In the genomic region with DNA sequence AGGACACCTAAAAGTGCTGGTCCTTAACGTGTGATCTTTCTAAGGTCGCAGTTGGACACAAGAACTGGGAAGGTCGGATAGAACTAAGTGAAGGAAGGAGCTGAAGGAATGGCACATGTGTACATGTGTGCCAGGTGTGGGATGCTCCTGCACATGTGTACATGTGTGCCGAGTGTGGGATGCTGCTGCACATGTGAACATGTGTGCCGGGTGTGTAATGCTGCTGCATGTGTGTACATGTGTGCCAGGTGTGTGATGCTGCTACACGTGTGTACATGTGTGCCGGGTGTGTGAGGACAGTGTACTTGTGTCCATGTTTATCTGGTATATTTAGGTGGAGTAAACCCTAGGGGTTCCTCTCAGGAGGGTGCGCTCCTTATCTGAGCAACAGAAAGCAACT, we compare ENCODE assay signal across 15 mouse cellular contexts. TPM values are rescaled to one million over a fixed set of nuclear protein-coding genes. Genes with fewer than 3 reads are reported as not detected.
DNase-seq lines count a peak whose midpoint lies in the region; ATAC-seq and TF ChIP-seq lines count a peak whose summit lies in the region.
"Had no signal": no experiment of that assay in that cellular context is flagged by ENCODE, and none has a peak within 500 bp of the region (broad histone marks: within the 10 kb centered on the region; RNA-seq: fewer than 3 reads in every experiment).

No protein-coding gene starts in this region.

- no peak for TF ChIP-seq POLR2A in myocyte (IDR thresholded peaks at IDR 0.05; ENCODE audit: insufficient read length, low read depth)

- 90% methylated on average over 8 of the region's 8 CpGs for WGBS in heart, embryonic 12.5 days
- 81% methylated on average over 8 of the region's 8 CpGs for WGBS in liver, embryonic 11.5 days
- 86% methylated on average over 8 of the region's 8 CpGs for WGBS in embryonic facial prominence, embryonic 13.5 days

- H3K9ac ChIP-seq in heart, embryonic 12.5 days = no peak overlapping the region
- 0 out of 2 replicates have a peak overlapping the region, but pooled peaks have one; percentile 0 for H3K9ac ChIP-seq in liver, embryonic 11.5 days (ENCODE audit: low read depth, low read length)
- H3K9ac ChIP-seq in embryonic facial prominence, embryonic 13.5 days = no peak overlapping the region
- H3K9ac ChIP-seq: limb, embryonic 12.5 days; midbrain, embryonic 12.5 days had no signal

- no peak overlapping the region for H3K27ac ChIP-seq in heart, embryonic 12.5 days (ENCODE audit: poor library complexity, severe bottlenecking)
- no peak overlapping the region for H3K27ac ChIP-seq in liver, embryonic 11.5 days (ENCODE audit: low read depth, low read length)
- no peak overlapping the region for H3K27ac ChIP-seq in embryonic facial prominence, embryonic 13.5 days
- H3K27ac ChIP-seq: heart, adult 2 months; limb, embryonic 12.5 days; midbrain, embryonic 12.5 days had no signal

- no peaks in the 10 kb centered on the region for H3K27me3 ChIP-seq in heart, embryonic 12.5 days (replicated peaks)
- H3K27me3 ChIP-seq in liver, embryonic 11.5 days (replicated peaks; ENCODE audit: control insufficient read depth, insufficient read depth, low read length) = no peaks in the 10 kb centered on the region
- no peaks in the 10 kb centered on the region for H3K27me3 ChIP-seq in embryonic facial prominence, embryonic 13.5 days
- no peaks in the 10 kb centered on the region for H3K27me3 ChIP-seq in myocyte (ENCODE audit: control insufficient read depth, insufficient read depth, insufficient read length)
- H3K27me3 ChIP-seq: limb, embryonic 12.5 days; midbrain, embryonic 12.5 days had no signal

- H3K79me2 ChIP-seq in myocyte (ENCODE audit: control insufficient read depth, insufficient read depth) = peaks cover 69% of the 10 kb centered on the region

- no peak overlapping the region for H3K4me3 ChIP-seq in heart, embryonic 12.5 days
- H3K4me3 ChIP-seq in liver, embryonic 11.5 days (ENCODE audit: low read depth, low read length) = peak overlapping the region; percentile 94
- H3K4me3 ChIP-seq in embryonic facial prominence, embryonic 13.5 days = no peak overlapping the region
- no peak overlapping the region for H3K4me3 ChIP-seq in myocyte
- H3K4me3 ChIP-seq: heart, adult 2 months; midbrain, embryonic 12.5 days had no signal

- H3K4me1 ChIP-seq in heart, embryonic 12.5 days (replicated peaks) = peaks cover 61% of the 10 kb centered on the region
- peaks cover 61% of the 10 kb centered on the region for H3K4me1 ChIP-seq in liver, embryonic 11.5 days (replicated peaks; ENCODE audit: control insufficient read depth, insufficient read depth, low read length)
- H3K4me1 ChIP-seq in embryonic facial prominence, embryonic 13.5 days = peaks cover 47% of the 10 kb centered on the region

- H3K9me3 ChIP-seq in heart, embryonic 12.5 days (replicated peaks) = no peaks in the 10 kb centered on the region
- H3K9me3 ChIP-seq in liver, embryonic 11.5 days (ENCODE audit: control insufficient read depth, low read length) = no peaks in the 10 kb centered on the region
- H3K9me3 ChIP-seq in embryonic facial prominence, embryonic 13.5 days = no peaks in the 10 kb centered on the region
- H3K9me3 ChIP-seq: limb, embryonic 12.5 days; midbrain, embryonic 12.5 days had no signal

- H3ac ChIP-seq in myocyte (ENCODE audit: control insufficient read depth, insufficient read length) = no peak overlapping the region

- DNase-seq in heart, postnatal 36 days = no peak
- DNase-seq in liver, embryonic 11.5 days (ENCODE audit: low spot score) = no peak
- DNase-seq in liver = no peak
- DNase-seq: adrenal gland, adult 8-10 months; cerebellum, adult 8-10 months; forebrain, postnatal 0 days; heart, adult 2 months; lung, postnatal 14 days had no signal

- peak overlapping the region; percentile 53; the same call in 1 of the 2 replicates for H3K4me2 ChIP-seq in heart, embryonic 12.5 days
- peak overlapping the region; percentile 59 for H3K4me2 ChIP-seq in liver, embryonic 11.5 days
- peak overlapping the region; percentile 38; the same call in 1 of the 2 replicates for H3K4me2 ChIP-seq in embryonic facial prominence, embryonic 13.5 days
- H3K4me2 ChIP-seq in myocyte (ENCODE audit: low read depth) = no peak overlapping the region

- intact Hi-C loops in heart, postnatal 36 days (cut with DNase I) = loop anchor here (5.0 kb wide), 1 partner anchor 429 kb away; the partner anchor contains the start of gene Pomp

- no peaks in the 10 kb centered on the region for H3K36me3 ChIP-seq in heart, embryonic 12.5 days
- H3K36me3 ChIP-seq in liver, embryonic 11.5 days (ENCODE audit: control insufficient read depth, insufficient read depth, low read length) = no peaks in the 10 kb centered on the region
- no peaks in the 10 kb centered on the region for H3K36me3 ChIP-seq in embryonic facial prominence, embryonic 13.5 days
- no peaks in the 10 kb centered on the region for H3K36me3 ChIP-seq in myocyte (ENCODE audit: control insufficient read depth, insufficient read depth)
- H3K36me3 ChIP-seq: midbrain, embryonic 12.5 days had no signal

- no peak for ATAC-seq in heart, embryonic 12.5 days (ENCODE audit: insufficient number of reproducible peaks, low FRiP score)
- no peak for ATAC-seq in liver, embryonic 11.5 days (replicated peaks; ENCODE audit: low FRiP score)
- ATAC-seq in embryonic facial prominence, embryonic 13.5 days (ENCODE audit: insufficient number of reproducible peaks, insufficient read depth, low FRiP score, low TSS enrichment, low read depth) = no peak
- ATAC-seq in CD4-positive, CD25-positive, alpha-beta regulatory T cell, adult 4 months = no peak
- ATAC-seq: forebrain, postnatal 0 days had no signal

TF ChIP-seq in myocyte, 11 proteins besides CTCF, POLR2A, EP300 and RAD21:
- TF ChIP-seq CEBPB (IDR thresholded peaks at IDR 0.05; ENCODE audit: insufficient read depth, poor library complexity, severe bottlenecking) (no peak), SRF (IDR thresholded peaks at IDR 0.05; ENCODE audit: control insufficient read depth, insufficient read length, low read depth) (no peak), TCF12 (IDR thresholded peaks at IDR 0.05; ENCODE audit: insufficient read depth, poor library complexity, severe bottlenecking) (no peak), TCF3 (IDR thresholded peaks at IDR 0.05; ENCODE audit: insufficient read length, low read depth) (no peak), MYOD1 (IDR thresholded peaks at IDR 0.05; ENCODE audit: control insufficient read depth in 1 of 3, insufficient read length in 2 of 3, low read depth in 2 of 3) (no peak), REST (IDR thresholded peaks at IDR 0.05; ENCODE audit: insufficient read depth, insufficient read length) (no peak), POLR2AphosphoS2 (IDR thresholded peaks at IDR 0.05; ENCODE audit: insufficient read length, low read depth) (peak; percentile 28), USF1 (IDR thresholded peaks at IDR 0.05; ENCODE audit: low read depth) (no peak)

RNA-seq across cellular contexts. Expression of gene Pan3, which starts 3.0 kb away (rescaled TPM):
- polyA plus RNA-seq in heart, embryonic 12.5 days (2016; fragmentation: Nextera tagmentation; extraction: Ambion mirVana) = 46.3 and 46.5 TPM in 2 replicates
- total RNA-seq in heart, postnatal 36 days (2021) = 10 to 100 TPM; 26.8 to 36.1 TPM
- polyA plus RNA-seq in liver, embryonic 11.5 days (2014; fragmentation: Nextera tagmentation; extraction: Ambion mirVana) = 59.5 and 73.8 TPM in 2 replicates
- polyA plus RNA-seq in embryonic facial prominence, embryonic 13.5 days (2015; fragmentation: Nextera tagmentation; extraction: Ambion mirVana) = 72.7 and 86.9 TPM in 2 replicates
- 10.9 TPM for polyA plus RNA-seq in myocyte (2012; fragmentation: generic; extraction: Trizol)
- polyA plus RNA-seq in CD4-positive, CD25-positive, alpha-beta regulatory T cell, adult 4 months (2017; shearing (Covaris generic)) = 100 to 1,000 TPM; 180 to 227 TPM

RNA-seq across cellular contexts. Expression of gene Flt3, which starts 32.6 kb away (rescaled TPM):
- 0.20 TPM in 1 of 2 replicates, not detected in the other for polyA plus RNA-seq in heart, embryonic 12.5 days (2016; fragmentation: Nextera tagmentation; extraction: Ambion mirVana)
- total RNA-seq in heart, postnatal 36 days (2021) = under 1 TPM; 0.08 to 0.16 TPM
- 1.6 and 1.8 TPM in 2 replicates for polyA plus RNA-seq in liver, embryonic 11.5 days (2014; fragmentation: Nextera tagmentation; extraction: Ambion mirVana)
- 0.25 TPM in 1 of 2 replicates, not detected in the other for polyA plus RNA-seq in embryonic facial prominence, embryonic 13.5 days (2015; fragmentation: Nextera tagmentation; extraction: Ambion mirVana)
- polyA plus RNA-seq in myocyte (2012; fragmentation: generic; extraction: Trizol) = 0.01 TPM
- under 1 TPM in 1 of 2 experiments, not detected in 1; 0.37 TPM for polyA plus RNA-seq in CD4-positive, CD25-positive, alpha-beta regulatory T cell, adult 4 months (2017; shearing (Covaris generic))
- total RNA-seq: gastrocnemius, adult 8-10 months had no signal
